Mouse (Mus musculus) gastrocnemius, adult 8-10 months (tissue): ENCODE measurements at regions not wholly inside any gene's neighbourhood (a gene's known extent, or its start where the extent isn't known, plus 50 kb on each side); places are given as distances from the start of the nearest gene placed in this dataset.
A peak's percentile ranks its signal among the peaks of the same experiment; 100 is the strongest.

Experiments
- DNase-seq, 2 experiments: peaks; one replicate each; pipeline ENCODE4 v3.0.0; 2022; ENCODE audit warnings: low spot score in 2 of 2

DNA sequence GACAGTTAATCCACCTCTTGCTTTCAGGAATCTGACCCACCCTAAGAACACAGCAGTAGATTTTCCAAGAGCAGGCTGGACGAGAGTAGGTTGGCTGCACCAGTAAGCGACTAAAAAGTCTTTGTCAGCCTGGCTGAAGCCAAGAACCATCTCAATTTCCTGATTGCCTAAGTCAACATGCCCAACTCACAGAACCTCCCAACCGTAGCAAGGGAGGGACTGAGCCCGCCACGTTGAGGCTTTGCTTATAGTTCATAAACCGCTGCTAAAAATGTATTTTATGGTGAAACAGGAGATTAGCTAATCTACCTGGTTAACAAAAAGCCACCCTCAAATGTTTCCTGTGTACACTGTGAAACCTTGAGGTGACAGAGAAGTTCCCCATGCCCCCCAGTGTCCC, 115.4 kb upstream of the Tbl1xr1 start:
- DNase-seq, result peak; percentile 14 to 22

- no peak for DNase-seq
Measured at GRCm38 (mm10) chr3:21961746-21962145, 114.7 kb upstream of the Tbl1xr1 start.

- DNase-seq, result no peak
Measured at GRCm38 (mm10) chr3:21962360-21962782, 114.1 kb upstream of the Tbl1xr1 start.

GRCm38 (mm10) chr3:21962921-21963732, 113.3 kb upstream of the Tbl1xr1 start:
- no peak for DNase-seq

DNA sequence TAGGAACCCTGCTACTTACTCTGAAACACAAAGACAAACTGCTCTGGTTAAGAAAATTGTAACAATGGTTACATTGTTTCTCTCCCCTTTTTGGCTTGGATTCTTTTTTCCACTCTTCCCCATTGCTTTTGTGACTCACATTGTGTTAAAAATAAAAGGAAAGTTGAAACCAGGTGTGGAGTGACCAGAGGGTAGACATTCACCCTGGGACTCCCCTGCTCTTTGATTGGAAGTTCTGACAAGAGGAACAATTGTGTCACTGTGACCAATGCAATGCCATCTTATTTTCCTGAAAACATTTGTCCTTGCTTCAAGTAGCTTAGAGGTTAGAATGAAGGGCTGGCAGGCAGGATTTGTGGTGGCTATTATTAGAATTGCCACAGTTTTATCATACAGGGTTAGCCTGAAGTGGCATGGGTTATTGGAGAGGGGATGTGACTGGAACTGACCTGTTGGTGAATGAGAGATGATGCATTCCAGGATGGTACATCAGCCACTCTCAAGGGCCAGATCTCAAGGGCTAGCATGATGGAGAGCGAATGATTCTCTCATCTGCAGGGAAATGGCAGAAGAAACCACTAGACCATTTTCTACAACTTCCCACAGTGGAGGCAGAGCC, 112.6 kb upstream of the Tbl1xr1 start:
- DNase-seq, result no peak

DNA sequence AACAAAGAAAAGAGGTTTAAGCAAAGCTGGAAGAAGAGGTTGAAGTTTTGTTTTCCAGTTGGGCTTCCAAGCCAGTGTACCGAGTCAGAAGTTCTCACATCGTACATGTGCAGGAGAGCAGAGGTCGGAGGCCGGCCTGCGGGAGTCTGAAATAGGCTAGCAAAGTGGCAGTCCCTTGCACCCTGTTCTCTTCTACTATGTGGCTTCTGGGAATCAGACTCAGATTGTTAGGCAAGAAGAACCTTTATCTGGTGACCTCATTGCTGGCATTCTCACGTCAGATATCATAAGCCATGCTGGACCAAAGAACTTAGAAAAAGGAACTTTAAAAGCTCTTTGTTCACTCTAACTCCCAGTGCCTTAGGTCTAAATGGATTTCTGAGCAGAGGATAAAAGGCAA, 112.0 kb upstream of the Tbl1xr1 start:
- no peak for DNase-seq

- no peak for DNase-seq
Measured at GRCm38 (mm10) chr3:21965556-21965955, 110.9 kb upstream of the Tbl1xr1 start.

DNA sequence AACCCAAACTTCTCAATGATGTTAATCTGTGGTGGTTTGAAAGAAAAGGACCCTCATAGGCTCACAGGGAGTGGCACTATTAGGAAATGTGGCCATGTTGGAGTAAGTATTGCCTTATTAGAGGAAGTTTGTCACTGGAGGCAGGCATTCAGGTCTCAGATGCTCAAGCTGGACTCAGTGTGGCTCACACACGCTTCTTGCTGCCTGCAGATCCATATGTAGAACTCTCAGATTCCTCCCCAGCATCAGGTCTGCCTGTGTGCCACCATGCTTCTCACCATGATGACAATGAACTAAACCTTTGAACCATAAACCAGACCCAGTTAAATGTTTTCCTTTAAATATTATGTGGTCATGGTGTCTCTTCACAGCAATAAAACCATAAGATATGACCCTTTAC, 104.7 kb upstream of the Tbl1xr1 start:
- no peak for DNase-seq

- DNase-seq, result no peak
Measured at GRCm38 (mm10) chr3:21973153-21973552, 103.3 kb upstream of the Tbl1xr1 start.

- no peak for DNase-seq
Measured at GRCm38 (mm10) chr3:21973681-21974080, 102.8 kb upstream of the Tbl1xr1 start.

- DNase-seq, result no peak
Measured at GRCm38 (mm10) chr3:21974766-21975165, 101.7 kb upstream of the Tbl1xr1 start.

DNA sequence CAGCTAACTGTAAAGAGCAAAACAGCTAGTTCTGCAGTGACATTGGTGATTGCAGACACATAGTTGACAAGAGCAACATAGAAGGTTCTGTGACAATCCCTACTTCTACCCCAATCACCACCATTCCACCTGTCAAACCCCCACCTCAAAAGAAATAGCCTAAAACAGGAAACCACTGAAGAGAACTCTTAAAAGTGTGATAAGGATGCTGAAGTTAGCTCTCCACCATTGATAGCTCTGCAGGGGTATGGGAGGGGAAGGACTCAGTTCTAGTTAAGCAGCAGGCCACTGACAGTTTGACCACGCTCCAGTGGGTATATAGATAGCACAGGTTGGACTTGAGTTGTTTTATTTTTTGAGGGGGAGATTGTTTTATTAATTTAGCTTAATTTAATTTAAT, 98.7 kb upstream of the Tbl1xr1 start:
- DNase-seq, result no peak

- no peak for DNase-seq
Measured at GRCm38 (mm10) chr3:21982991-21983390, 93.5 kb upstream of the Tbl1xr1 start.

GRCm38 (mm10) chr3:21983993-21984725, 92.3 kb upstream of the Tbl1xr1 start:
- DNase-seq, result no peak

GRCm38 (mm10) chr3:21984807-21985206, 91.6 kb upstream of the Tbl1xr1 start:
- DNase-seq, result no peak

GRCm38 (mm10) chr3:21986164-21986892, 90.1 kb upstream of the Tbl1xr1 start:
- DNase-seq, result peak; percentile 45 to 52

- peak; percentile 45 to 53 for DNase-seq
Measured at GRCm38 (mm10) chr3:21986893-21987250, 89.6 kb upstream of the Tbl1xr1 start.

DNA sequence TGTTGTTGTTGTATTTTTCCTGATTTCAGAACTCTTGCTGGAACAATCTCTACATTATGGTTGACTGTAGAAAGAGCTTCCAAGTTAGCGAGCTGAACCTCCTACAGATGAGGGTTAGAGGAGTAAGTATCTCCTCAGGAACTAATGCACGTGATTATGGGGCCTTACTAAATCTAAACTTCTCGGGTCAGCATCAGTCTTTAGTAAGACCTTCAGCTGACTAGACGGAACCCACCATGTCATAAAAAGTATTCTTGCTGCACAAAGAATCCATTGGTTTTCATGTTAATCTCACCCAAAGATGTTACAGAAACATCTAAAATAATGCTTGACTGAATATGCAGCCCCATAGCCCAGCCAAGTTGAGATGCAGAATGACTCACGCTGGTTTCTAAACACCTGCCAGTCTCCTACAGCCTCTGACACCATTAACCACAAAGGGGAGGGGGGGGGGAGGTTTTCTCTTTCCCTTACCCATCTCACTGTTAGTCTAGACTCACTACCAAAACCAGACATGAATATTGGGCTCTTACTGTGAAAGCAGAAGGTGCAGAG, 88.9 kb upstream of the Tbl1xr1 start:
- no peak for DNase-seq

DNA sequence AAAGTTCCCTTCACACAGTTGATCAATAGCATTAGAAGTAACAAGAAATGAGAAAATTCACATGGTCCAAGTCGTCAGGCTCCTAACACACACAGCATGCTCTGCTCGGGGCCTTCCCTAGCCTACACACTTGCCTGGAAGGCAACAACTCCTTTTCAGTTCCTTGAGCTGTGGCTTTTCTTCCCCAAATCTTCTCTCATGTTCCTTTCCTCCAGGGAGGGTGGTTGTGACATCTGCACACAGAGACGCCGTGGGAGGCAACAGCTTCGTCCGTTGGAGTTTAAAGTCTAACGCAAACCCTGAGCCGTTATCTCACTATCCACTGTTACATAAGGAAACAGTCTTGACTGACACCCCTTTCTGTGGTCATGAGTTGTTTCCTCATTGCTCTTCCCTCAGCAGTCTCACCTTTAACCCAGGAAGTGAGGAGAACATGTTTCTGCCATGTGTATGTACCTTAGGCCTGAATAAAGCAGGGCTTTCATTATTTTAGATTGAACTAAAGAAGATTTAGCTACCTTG, 88.4 kb upstream of the Tbl1xr1 start:
- DNase-seq, result no peak

DNA sequence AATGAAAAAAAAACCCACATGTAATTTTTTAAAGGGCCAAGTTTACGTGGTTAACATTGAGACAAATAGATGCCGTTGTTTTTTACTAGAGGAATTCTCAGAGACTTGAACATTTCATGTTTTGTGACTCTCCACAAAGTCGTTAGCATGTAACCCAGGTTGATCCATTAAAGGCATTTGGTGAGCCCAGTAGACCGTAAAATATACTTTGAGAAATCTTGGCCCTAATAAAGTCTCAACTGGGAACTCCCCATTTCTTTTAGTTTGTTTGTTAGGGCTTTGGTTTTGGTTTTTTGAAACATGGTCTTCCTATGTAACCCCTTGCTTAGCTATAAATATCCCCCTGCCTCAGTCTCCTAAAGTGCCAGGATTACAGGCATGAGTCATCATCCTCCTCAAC, 85.9 kb upstream of the Tbl1xr1 start:
- no peak for DNase-seq

DNA sequence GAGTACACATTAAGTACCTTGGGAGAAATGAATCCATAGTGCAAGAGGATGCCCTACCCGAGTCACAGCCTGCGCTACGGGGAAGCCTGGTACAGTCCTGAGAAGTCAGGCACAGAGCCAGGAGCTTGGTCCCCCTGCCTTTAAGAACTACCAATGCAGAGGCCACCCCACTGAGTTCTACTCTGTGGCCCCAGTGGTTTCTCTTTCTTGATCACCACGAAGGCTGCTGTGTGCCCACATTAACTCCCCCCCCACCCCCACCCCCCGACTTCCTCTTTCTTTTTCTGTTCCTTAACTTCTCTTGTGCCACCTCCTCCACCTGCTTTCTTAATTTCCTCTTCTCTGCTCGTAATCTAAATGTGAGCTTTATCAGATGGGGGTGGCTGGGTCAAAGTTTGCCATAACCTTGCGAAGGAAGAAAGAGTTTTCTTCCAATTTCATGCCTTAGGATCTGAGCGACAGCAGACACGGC, 84.7 kb upstream of the Tbl1xr1 start:
- no peak for DNase-seq
